Comparison of ENCODE assay signal across 8 mouse cellular contexts in the genomic region with DNA sequence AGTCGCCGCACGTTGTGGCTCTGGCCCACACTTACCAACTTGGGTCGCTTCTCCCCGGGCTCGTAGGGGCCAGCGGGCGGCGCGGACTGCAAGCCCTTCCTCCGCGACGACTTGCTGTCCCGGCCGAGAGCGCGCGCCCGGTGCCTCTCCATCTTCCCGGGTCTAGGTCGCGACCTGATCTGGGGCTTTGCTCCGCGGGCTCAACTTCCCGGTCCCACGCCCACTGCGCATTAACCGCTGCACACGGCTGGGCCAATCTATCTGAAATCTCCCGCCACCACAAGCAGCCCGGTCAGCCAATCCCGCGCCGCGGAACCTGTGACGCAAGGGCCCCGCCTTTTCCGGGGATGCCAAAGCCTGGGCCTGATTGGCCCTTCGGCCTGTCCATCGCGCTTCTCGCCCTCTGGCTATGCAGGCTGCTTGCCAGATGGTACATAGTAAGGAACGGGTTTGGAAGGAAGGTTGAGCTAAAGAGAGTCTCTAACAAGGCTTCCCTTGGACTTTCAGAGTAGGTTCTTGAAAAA. TPM values are rescaled to one million over a fixed set of nuclear protein-coding genes. Genes with fewer than 3 reads are reported as not detected.
DNase-seq lines count a peak whose midpoint lies in the region; ATAC-seq lines count a peak whose summit lies in the region.

A gene (minus strand): TSS at position 273 of the 524 bp plus-strand sequence.

- under 1% methylated on average over 42 of the region's 43 CpGs for WGBS in hindbrain, embryonic 15.5 days

- peak; percentile 92 for DNase-seq in T-cell, adult 2 months (ENCODE audit: low spot score)
- peak; percentile 93 to 94 for DNase-seq in cerebellum, postnatal 36 days
- peak; percentile 91 to 96 for DNase-seq in frontal cortex, postnatal 36 days (ENCODE audit: low spot score in 2 of 2)
- peak; percentile 86 for DNase-seq in left cerebral cortex, adult 11 months (ENCODE audit: low spot score)
- DNase-seq in lung, postnatal 4 days = peak; percentile 97
- peak; percentile 94 for DNase-seq in retina, postnatal 7 days (ENCODE audit: low read depth, low spot score)
- DNase-seq in urinary bladder, adult 2 months (ENCODE audit: low spot score) = peak; percentile 89

- peaks cover 6% of the 10 kb centered on the region; the same call in 1 of the 2 replicates for H3K4me1 ChIP-seq in hindbrain, embryonic 15.5 days (replicated peaks)

- ATAC-seq in hindbrain, embryonic 15.5 days (ENCODE audit: low FRiP score, low read depth) = peak; percentile 100

- H3K36me3 ChIP-seq in hindbrain, embryonic 15.5 days = no peaks in the 10 kb centered on the region

- H3K9me3 ChIP-seq in hindbrain, embryonic 15.5 days = no peaks in the 10 kb centered on the region

- peak within 1 kb of the TSS; percentile 86 for H3K4me3 ChIP-seq in hindbrain, embryonic 15.5 days

- peak within 1 kb of the TSS; percentile 96 for H3K4me2 ChIP-seq in hindbrain, embryonic 15.5 days

- H3K27ac ChIP-seq in hindbrain, embryonic 15.5 days (replicated peaks) = no peak within 1 kb of the TSS

- peak within 1 kb of the TSS; percentile 34 for H3K9ac ChIP-seq in hindbrain, embryonic 15.5 days

- no peaks in the 10 kb centered on the region for H3K27me3 ChIP-seq in hindbrain, embryonic 15.5 days

RNA-seq across cellular contexts. Expression of the gene that starts here (rescaled TPM):
- 3.7 and 4.1 TPM in 2 replicates for polyA plus RNA-seq in hindbrain, embryonic 15.5 days (2015; fragmentation: Nextera tagmentation; extraction: Ambion mirVana)
- polyA plus RNA-seq in urinary bladder, adult 2 months (2012; rRNA removed) = 1.3 and 1.4 TPM in 2 replicates
